Mouse (Mus musculus): ENCODE results near the gene Cltb. TPM values are rescaled to one million over a fixed set of nuclear protein-coding genes. Genes with fewer than 3 reads are reported as not detected.

Gene Cltb
- 10 to 100 TPM; 42.0 to 64.4 TPM for polyA plus RNA-seq (2017; shearing (Covaris generic))

DNA sequence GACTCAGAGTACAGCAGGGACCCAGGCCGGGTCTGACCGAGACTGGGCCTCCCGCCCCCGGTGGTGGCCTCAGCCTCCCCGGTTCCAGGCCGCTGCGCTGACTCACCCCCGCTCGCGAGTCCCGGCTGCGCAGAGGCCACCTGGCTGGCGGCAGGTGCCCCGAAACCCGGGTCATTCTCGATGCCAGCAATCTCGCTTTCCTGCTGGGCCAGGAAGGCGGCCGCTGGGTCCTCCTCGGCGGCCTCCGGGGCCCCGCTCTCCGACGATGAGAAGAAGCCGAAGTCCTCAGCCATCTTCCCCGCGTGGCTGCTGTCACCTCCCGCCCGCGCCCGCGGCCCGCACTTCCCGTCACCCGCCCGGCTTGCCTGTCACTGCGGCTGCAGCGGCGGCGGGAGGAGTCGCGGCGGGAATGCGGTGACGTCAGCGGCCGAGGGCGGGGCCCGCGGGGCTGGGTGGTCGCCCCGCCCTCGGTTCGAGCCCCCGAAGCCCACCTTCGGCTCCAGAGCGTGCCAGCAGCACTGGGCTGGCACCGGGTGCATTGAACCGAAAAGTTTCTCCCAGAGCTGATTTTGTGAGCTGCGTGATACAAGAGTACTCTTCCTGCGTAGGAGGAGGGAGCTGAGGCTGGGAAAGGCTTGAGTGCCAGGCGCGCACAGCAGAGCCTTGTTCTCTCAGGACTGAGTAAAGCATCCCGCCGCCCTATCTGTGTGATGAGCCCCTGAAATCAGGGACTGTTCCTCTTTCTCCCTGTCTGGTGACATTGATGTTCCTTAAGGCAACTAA is at the start of gene Cltb:
TSS of gene Cltb (minus strand) at position 373 of the 783 bp plus-strand sequence.

DNA sequence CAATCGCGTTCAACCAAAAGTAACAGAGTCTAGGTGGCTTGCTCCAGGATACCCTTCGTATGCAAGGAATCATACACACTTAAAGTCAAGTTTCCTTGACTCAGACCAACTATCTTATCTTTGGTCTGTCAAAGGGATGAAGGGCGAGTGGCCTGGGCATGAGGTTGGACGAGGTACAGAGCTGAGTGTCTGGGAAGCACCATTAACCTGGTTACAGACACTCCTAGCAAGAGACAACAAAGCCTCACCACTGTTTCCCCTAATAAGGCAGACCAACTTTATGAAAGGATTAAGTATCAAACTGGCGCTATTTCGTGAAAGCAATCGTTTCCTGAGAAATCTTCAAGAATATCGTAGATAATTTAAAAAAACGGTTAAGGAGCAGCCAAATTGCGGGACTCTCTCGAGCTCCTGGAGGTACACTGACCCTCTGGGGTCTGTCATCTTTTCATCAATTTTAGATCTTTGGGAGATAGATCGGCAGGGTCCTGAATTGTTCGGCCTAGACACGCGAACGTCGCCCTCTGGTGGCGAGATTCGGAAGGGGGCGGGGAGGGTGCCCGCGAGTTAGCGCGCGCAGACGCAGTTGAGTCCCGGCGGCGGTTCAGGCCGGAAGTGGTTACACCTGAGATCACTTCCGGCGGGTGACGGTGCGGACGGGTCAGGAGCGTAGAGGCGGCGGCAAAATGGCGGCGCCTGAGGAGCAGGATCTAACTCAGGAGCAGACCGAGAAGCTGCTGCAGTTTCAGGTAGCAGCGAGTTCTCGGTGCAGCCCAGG is 10.2 kb upstream of the Cltb start, which contains the start of gene Faf2:
TSS of gene Faf2 (plus strand) at position 630 of the 778 bp plus-strand sequence.

DNA sequence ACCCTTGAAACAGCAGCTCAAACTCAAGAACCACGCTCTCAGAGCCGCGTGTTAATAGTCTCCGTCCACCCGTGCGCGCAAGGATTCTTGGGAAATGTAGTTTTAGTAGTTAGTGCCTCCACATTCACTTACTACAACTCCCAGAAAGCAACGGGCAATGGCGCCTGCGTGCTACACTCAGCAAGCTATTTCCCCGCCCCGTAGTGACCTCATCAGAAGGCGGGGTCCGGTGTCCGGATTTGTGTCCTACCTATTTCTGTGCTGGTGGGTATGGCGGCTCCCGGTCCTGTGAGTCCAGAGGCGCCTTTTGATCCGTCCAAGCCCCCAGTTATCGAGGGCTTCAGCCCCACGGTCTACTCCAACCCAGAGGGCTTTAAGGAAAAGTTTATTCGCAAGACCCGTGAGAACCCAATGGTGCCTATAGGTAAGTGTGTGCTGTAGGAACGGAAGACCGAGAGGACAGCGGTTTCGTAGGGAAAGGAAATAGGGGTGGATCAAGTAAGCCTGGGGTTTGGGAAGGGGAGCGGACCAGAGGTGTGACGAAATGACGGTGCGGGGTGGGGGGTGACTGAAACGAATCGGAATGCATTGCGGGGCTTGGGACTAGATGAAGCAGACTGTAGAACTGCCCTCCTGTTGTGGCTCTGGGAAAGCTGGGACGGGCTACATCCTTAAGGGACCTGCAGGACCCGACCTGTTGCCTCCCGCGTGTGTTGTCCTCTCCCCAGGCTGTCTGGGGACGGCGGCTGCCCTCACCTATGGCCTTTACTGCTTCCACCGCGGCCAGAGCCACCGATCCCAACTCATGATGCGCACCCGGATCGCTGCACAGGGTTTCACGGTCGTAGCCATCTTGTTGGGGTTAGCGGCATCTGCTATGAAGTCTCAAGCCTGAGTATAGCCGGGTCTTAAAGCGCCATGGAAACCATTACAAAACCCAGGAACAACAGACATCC is 20.9 kb downstream of the Cltb start, which contains the start of the genes Nop16 and Higd2a:
TSS of gene Nop16 (minus strand) at position 95 of the 956 bp plus-strand sequence.
TSS of gene Higd2a (plus strand) at position 212 of the 956 bp plus-strand sequence.

DNA sequence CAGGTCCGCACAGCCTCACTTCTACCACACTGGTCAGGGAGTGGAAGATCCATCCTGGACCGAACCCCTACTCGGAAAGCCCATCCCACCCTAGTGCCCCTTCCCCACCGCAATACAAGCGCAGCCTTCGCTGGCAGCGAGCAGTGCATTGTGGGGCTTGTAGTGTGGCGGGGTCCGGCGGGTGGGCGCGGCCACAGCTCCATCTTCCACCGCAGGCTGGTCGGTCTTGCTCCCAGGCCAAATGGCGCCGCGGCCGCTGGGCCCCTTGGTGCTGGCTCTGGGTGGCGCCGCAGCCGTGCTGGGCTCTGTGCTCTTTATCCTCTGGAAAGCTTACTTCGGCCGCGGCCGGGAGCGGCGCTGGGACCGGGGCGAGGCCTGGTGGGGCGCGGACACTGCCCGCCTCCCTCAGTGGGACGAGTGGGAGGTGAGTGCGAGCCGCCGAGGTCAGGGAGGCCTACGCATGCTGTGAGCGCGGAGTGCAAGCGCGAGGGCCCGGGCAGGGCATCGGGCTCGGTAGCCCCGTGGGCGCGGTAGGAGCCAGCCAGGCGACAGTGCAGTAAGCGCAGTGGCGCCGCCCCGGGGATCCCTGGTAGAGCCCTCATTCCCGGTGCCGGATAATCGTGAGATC is 36.2 kb downstream of the Cltb start, which contains the start of gene Arl10:
TSS of gene Arl10 (plus strand) at position 162 of the 628 bp plus-strand sequence.

DNA sequence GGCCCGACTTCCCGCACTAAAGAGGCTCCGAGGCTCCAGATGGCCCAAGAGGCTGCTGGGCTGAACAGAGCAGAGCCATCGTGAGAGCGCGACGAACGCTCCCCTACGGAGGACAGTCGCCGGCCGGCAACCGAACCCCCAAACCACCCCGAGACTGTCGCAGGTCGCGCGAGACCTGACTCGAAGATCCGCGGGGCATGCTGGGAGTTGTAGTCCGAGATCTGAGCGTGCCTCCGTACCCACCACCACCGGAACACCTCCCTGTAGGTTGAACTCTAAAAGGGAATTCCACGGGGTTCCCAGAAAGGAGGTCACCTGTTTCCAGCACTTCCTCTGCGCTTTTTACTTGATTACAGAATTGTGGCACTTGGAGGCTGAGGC is 46.0 kb downstream of the Cltb start, which contains the start of gene 4833439L19Rik:
TSS of gene 4833439L19Rik (minus strand) at position 235 of the 381 bp plus-strand sequence.

Other genes starting within 250 kb of the Cltb start
- gene Cplx2, start 240.0 kb downstream of the Cltb start, polyA plus RNA-seq (2017; shearing (Covaris generic)): under 1 TPM in 1 of 2 experiments, not detected in 1; 0.21 TPM
- gene Thoc3, start 142.5 kb downstream of the Cltb start, polyA plus RNA-seq (2017; shearing (Covaris generic)): 10 to 100 TPM; 43.7 to 56.5 TPM
- 10 to 100 TPM; 16.5 to 28.3 TPM for gene Simc1, start 107.6 kb downstream of the Cltb start, polyA plus RNA-seq (2017; shearing (Covaris generic))
- gene 4833439L19Rik, start 45.9 kb downstream of the Cltb start, polyA plus RNA-seq (2017; shearing (Covaris generic)): 10 to 100 TPM; 71.7 to 86.3 TPM
- gene Arl10, start 36.3 kb downstream of the Cltb start, polyA plus RNA-seq (2017; shearing (Covaris generic)): 1 to 10 TPM; 2.1 to 8.8 TPM
- gene Nop16, start 21.3 kb downstream of the Cltb start, polyA plus RNA-seq (2017; shearing (Covaris generic)): 10 to 100 TPM; 43.4 to 49.4 TPM
- gene Higd2a, start 21.1 kb downstream of the Cltb start, polyA plus RNA-seq (2017; shearing (Covaris generic)): 100 to 1,000 TPM; 168 to 193 TPM
- 10 to 100 TPM; 56.0 to 82.8 TPM for gene Faf2, start 10.4 kb upstream of the Cltb start, polyA plus RNA-seq (2017; shearing (Covaris generic))
- gene Rnf44, start 82.6 kb upstream of the Cltb start, polyA plus RNA-seq (2017; shearing (Covaris generic)): 10 to 100 TPM; 68.7 to 75.7 TPM
- gene Cdhr2, start 90.1 kb upstream of the Cltb start, polyA plus RNA-seq (2017; shearing (Covaris generic)): under 1 TPM in 1 of 2 experiments, not detected in 1; 0.06 TPM
- gene Gprin1, start 138.5 kb upstream of the Cltb start, polyA plus RNA-seq (2017; shearing (Covaris generic)): not detected
- gene Sncb, start 155.3 kb upstream of the Cltb start, polyA plus RNA-seq (2017; shearing (Covaris generic)): not detected
- not detected for gene Eif4e1b, start 172.7 kb upstream of the Cltb start, polyA plus RNA-seq (2017; shearing (Covaris generic))
- 10 to 100 TPM in 1 of 2 experiments, 1 to 10 TPM in 1; 8.9 to 13.2 TPM for gene Tspan17, start 178.0 kb upstream of the Cltb start, polyA plus RNA-seq (2017; shearing (Covaris generic))